Mouse (Mus musculus) neural tube, embryonic 14.5 days (tissue): ENCODE data around the gene D630045J12Rik. TPM values are rescaled to one million over a fixed set of nuclear protein-coding genes. Genes with fewer than 3 reads are reported as not detected.
A peak's percentile ranks its signal among the peaks of the same experiment; 100 is the strongest.

Experiments
- ATAC-seq: fragments of 200-750 bp; cut with Nextera tagmentation; 2 replicates; pipeline ENCODE4 v1.8.0; 2017; ENCODE audit warnings: low read depth, mild to moderate bottlenecking, moderate TSS enrichment, moderate library complexity
- H3K27ac ChIP-seq: fragments of 300-500 bp; sonication (generic); 2 replicates; pipeline ENCODE4 v1.5.1; 2014; ENCODE audit warnings: low read depth, mild to moderate bottlenecking, control low read depth, low read length, moderate library complexity, mixed read lengths
- H3K27me3 ChIP-seq: fragments of 300-500 bp; sonication (generic); 2 replicates; pipeline ENCODE4 v1.6.1; 2014; ENCODE audit warnings: low read length; ENCODE audit not compliant: control insufficient read depth, insufficient read depth
- H3K36me3 ChIP-seq: fragments of 300-500 bp; sonication (generic); 2 replicates; pipeline ENCODE4 v1.6.1; 2014; ENCODE audit warnings: low read length, mixed read lengths; ENCODE audit not compliant: control insufficient read depth, insufficient read depth
- H3K4me1 ChIP-seq: fragments of 300-500 bp; sonication (generic); 2 replicates; pipeline ENCODE4 v1.6.1; 2014; ENCODE audit warnings: low read length; ENCODE audit not compliant: control insufficient read depth, insufficient read depth
- H3K4me2 ChIP-seq: fragments of 300-500 bp; sonication (generic); 2 replicates; pipeline ENCODE4 v1.6.1; 2014; ENCODE audit warnings: mild to moderate bottlenecking, low read depth, low read length, control low read depth
- H3K4me3 ChIP-seq: fragments of 300-500 bp; sonication (generic); 2 replicates; pipeline ENCODE4 v1.5.1; 2014; ENCODE audit warnings: low read depth, low read length, control low read depth, mixed read lengths
- H3K9ac ChIP-seq: fragments of 300-500 bp; sonication (generic); replicated peaks from 2 replicates; pipeline ENCODE4 v1.6.1; 2014; ENCODE audit warnings: low read depth, mild to moderate bottlenecking, control low read depth, low read length, mixed read lengths
- H3K9me3 ChIP-seq: fragments of 300-500 bp; sonication (generic); 2 replicates; pipeline ENCODE4 v1.6.1; 2016; ENCODE audit warnings: low read length; ENCODE audit not compliant: control insufficient read depth
- WGBS: fragments of 180-500 bp; shearing (Covaris S2); extraction: QIAGEN DNeasy Blood & Tissue Kit; methylation state at CpG from one replicate; pipeline ENCODE4 v1.1.7; 2014; 5-methylcytosine and 5-hydroxymethylcytosine counted together
- polyA plus RNA-seq: library from polyadenylated mRNA; unstranded; fragments of >200 nt; fragmentation: Nextera tagmentation; extraction: Ambion mirVana; gene quantifications from 2 replicates; pipeline ENCODE4 v1.2.1, GENCODE M21; 2014

The D630045J12Rik gene
- polyA plus RNA-seq, 1 experiment from 2014 or later = 21.0 TPM

DNA sequence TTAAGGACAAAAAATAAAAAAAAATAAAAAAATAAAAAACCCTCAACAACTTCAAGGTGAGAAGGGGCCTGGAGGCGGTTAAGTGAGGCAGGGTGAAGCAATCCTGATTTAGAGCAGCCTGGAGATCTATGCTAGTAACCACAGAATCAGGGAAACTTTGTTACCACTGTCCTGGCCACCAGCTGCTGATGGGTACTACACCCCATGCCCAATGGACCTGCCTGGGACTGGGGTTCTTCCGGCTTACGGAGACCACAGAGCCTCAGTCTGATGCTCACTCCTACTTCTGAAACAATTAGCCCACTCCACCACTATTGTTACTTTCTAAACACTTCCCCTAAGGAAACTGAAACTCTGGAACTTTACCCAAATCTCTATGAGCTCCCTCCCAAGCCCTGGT lies 9.0 kb downstream of the D630045J12Rik start:
- H3K4me3 ChIP-seq = no peak overlapping the region
- H3K4me2 ChIP-seq = no peak overlapping the region
- no peaks in the 10 kb centered on the region for H3K36me3 ChIP-seq
- no peak for ATAC-seq
- 89% methylated on average over 3 of the region's 3 CpGs for WGBS
- no peak overlapping the region for H3K27ac ChIP-seq
- no peaks in the 10 kb centered on the region for H3K9me3 ChIP-seq
- H3K9ac ChIP-seq = no peak overlapping the region
- peaks cover 22% of the 10 kb centered on the region; the same call in 1 of the 2 replicates for H3K4me1 ChIP-seq
- H3K27me3 ChIP-seq = no peaks in the 10 kb centered on the region

GRCm38 (mm10) chr6:38244167-38244566 lies 9.6 kb downstream of the D630045J12Rik start:
- H3K4me3 ChIP-seq = no peak overlapping the region
- H3K27me3 ChIP-seq = no peaks in the 10 kb centered on the region
- H3K9me3 ChIP-seq = no peaks in the 10 kb centered on the region
- H3K9ac ChIP-seq = no peak overlapping the region
- no peak overlapping the region for H3K4me2 ChIP-seq
- H3K4me1 ChIP-seq = peaks cover 19% of the 10 kb centered on the region; the same call in 1 of the 2 replicates
- no peak for ATAC-seq
- WGBS = 75% methylated on average over 3 of the region's 3 CpGs
- no peaks in the 10 kb centered on the region for H3K36me3 ChIP-seq
- no peak overlapping the region for H3K27ac ChIP-seq

- no peaks in the 10 kb centered on the region for H3K9me3 ChIP-seq
- peaks cover 14% of the 10 kb centered on the region; the same call in 1 of the 2 replicates for H3K4me1 ChIP-seq
- no peak for ATAC-seq
- H3K27me3 ChIP-seq = no peaks in the 10 kb centered on the region
- H3K27ac ChIP-seq = no peak overlapping the region
- H3K4me3 ChIP-seq = no peak overlapping the region
- no peak overlapping the region for H3K4me2 ChIP-seq
- no peaks in the 10 kb centered on the region for H3K36me3 ChIP-seq
- no peak overlapping the region for H3K9ac ChIP-seq
- WGBS = 85% methylated on average over 5 of the region's 5 CpGs
Measured at GRCm38 (mm10) chr6:38242833-38243232, 11.0 kb downstream of the D630045J12Rik start.

DNA sequence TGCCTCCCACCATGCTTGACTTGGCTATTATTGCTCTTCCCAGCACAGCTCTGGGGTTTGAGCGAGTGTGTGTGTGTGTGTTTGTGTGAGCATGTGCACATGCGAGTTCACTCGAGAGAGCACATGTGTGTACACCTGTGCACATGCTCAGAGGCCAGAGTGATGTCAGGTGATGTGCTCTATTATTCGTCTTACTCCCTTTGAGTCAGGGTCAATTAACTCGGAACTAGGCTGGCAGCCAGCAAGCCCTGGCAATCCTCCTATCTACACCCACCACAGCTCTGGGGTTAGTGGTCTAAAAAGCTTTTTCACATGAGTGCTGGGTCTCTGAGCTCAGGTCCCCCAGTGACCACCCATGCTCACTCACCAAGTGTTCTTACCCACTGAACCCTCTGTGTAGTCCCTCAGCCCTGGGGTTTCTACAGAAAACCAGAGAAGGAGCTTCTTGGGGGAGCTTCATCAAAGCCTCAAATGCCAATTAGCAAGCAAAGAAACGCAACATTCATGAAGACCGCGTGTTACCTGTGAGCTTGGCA lies 11.4 kb downstream of the D630045J12Rik start:
- whole genome bisulfite sequencing = 69% methylated on average over 8 of the region's 8 CpGs
- Histone ChIP-seq H3K4me2 (no peak overlapping the region), H3K36me3 (no peaks in the 10 kb centered on the region), H3K27me3 (no peaks in the 10 kb centered on the region), H3K9ac (no peak overlapping the region), H3K4me3 (no peak overlapping the region), H3K9me3 (no peaks in the 10 kb centered on the region), H3K27ac (no peak overlapping the region), H3K4me1 (peaks cover 12% of the 10 kb centered on the region; the same call in 1 of the 2 replicates)
- ATAC-seq = peak; percentile 55

- Histone ChIP-seq H3K36me3 (no peaks in the 10 kb centered on the region), H3K27ac (no peak overlapping the region), H3K9ac (no peak overlapping the region), H3K4me1 (peaks cover 12% of the 10 kb centered on the region; the same call in 1 of the 2 replicates), H3K4me2 (no peak overlapping the region), H3K9me3 (no peaks in the 10 kb centered on the region), H3K4me3 (no peak overlapping the region), H3K27me3 (no peaks in the 10 kb centered on the region)
- 92% methylated on average over 4 of the region's 4 CpGs for WGBS
- no peak for ATAC-seq
Measured at GRCm38 (mm10) chr6:38241508-38241907, 12.3 kb downstream of the D630045J12Rik start.

GRCm38 (mm10) chr6:38240618-38241017 lies 13.2 kb downstream of the D630045J12Rik start:
- WGBS = 86% methylated on average over 5 of the region's 5 CpGs
- H3K9ac ChIP-seq = no peak overlapping the region
- H3K36me3 ChIP-seq = no peaks in the 10 kb centered on the region
- H3K4me3 ChIP-seq = no peak overlapping the region
- H3K4me2 ChIP-seq = no peak overlapping the region
- H3K4me1 ChIP-seq = peaks cover 12% of the 10 kb centered on the region; the same call in 1 of the 2 replicates
- H3K9me3 ChIP-seq = no peaks in the 10 kb centered on the region
- ATAC-seq = no peak
- no peak overlapping the region for H3K27ac ChIP-seq
- no peaks in the 10 kb centered on the region for H3K27me3 ChIP-seq

DNA sequence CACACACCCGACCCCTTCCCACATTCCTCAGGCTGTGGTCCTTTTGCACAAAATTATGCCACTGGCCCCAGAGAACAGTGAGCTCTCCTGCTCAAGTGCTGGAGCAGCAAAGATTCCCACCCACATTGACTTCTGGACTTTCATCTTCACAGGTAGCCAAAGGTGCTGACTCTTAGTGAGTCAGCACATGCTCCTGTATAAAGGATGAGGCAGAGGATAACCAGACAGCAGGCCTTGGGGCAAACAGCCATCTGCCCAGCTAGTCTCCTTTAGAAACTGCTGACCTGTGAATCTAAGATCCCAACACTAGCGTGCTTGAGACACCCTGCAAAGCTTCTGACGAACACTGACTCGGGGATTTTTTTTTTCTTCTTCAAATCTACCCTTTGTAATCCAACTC lies 15.4 kb downstream of the D630045J12Rik start:
- no peak for ATAC-seq
- no peaks in the 10 kb centered on the region for H3K27me3 ChIP-seq
- no peak overlapping the region for H3K4me2 ChIP-seq
- no peaks in the 10 kb centered on the region for H3K36me3 ChIP-seq
- H3K9me3 ChIP-seq = no peaks in the 10 kb centered on the region
- H3K4me1 ChIP-seq = peaks cover 12% of the 10 kb centered on the region; the same call in 1 of the 2 replicates
- no peak overlapping the region for H3K4me3 ChIP-seq
- 75% methylated on average over 4 of the region's 4 CpGs for WGBS
- no peak overlapping the region for H3K9ac ChIP-seq
- no peak overlapping the region for H3K27ac ChIP-seq

DNA sequence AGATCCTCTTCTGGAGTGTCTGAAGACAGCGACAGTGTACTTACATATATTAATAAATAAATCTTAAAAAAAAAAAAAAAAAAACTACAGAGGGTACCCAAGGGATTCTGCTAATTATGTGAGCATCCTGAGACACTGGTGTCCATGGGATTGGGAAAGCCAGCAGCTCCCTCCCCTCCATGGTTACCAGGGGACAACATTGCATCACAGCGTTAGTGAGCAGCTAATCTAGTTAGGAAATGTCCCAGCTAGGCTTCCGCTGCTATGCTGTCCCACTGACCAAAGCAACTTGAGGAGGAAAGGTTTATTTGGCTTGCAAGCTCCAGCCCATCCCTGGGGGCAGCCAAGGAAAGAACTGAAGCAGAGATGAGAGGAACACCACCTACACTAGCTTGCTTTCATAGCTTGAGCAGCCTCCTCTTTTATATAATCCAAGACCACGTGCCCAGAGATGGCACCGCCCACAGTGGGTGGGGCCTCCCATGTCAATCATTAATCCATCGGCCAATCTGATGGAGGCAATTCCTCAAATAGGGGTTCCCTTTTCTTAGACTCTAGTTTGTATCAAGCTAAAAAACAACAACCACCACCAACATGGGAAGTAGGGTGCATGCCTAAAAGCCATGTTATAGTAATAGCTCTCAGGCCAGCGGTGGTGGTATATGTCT lies 17.7 kb downstream of the D630045J12Rik start:
- no peak overlapping the region for H3K27ac ChIP-seq
- 79% methylated on average over 7 of the region's 7 CpGs for WGBS
- H3K9me3 ChIP-seq = no peaks in the 10 kb centered on the region
- no peak overlapping the region for H3K4me2 ChIP-seq
- no peak overlapping the region for H3K4me3 ChIP-seq
- H3K36me3 ChIP-seq = no peaks in the 10 kb centered on the region
- peaks cover 11% of the 10 kb centered on the region; the same call in 1 of the 2 replicates for H3K4me1 ChIP-seq
- H3K9ac ChIP-seq = no peak overlapping the region
- ATAC-seq = no peak
- H3K27me3 ChIP-seq = no peaks in the 10 kb centered on the region

DNA sequence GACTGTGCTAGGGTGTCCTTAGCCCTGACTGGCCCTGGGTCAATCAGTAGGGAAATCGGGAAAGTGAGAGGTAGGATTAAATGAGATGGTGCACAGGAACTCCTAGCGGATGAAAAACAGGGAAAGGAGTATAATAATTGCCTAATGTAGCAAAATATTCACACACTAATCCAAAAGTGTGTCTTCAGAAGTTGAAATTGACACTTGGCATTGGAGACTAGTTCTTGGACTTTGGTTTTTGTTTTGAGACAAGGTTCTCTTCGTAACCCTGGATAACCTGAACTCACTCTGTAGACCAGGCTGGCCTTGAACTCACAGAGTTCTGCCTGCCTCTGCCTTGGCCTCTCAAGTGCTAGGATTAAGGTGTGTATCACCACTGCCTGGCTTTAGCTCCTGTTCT lies 20.0 kb downstream of the D630045J12Rik start:
- no peak overlapping the region for H3K9ac ChIP-seq
- no peaks in the 10 kb centered on the region for H3K9me3 ChIP-seq
- H3K4me3 ChIP-seq = no peak overlapping the region
- 98% methylated on average over 3 of the region's 3 CpGs for WGBS
- H3K27ac ChIP-seq = no peak overlapping the region
- H3K4me1 ChIP-seq = peaks cover 11% of the 10 kb centered on the region; the same call in 1 of the 2 replicates
- no peak for ATAC-seq
- no peaks in the 10 kb centered on the region for H3K36me3 ChIP-seq
- H3K4me2 ChIP-seq = no peak overlapping the region
- H3K27me3 ChIP-seq = no peaks in the 10 kb centered on the region
